Mouse (Mus musculus) heart, embryonic 12.5 days (tissue): Measurements from ENCODE around the gene Lmtk3. TPM values are rescaled to one million over a fixed set of nuclear protein-coding genes. Genes with fewer than 3 reads are reported as not detected.

Experiments used
- ATAC-seq: fragments of 200-750 bp; cut with Nextera tagmentation; 2 replicates; pipeline ENCODE4 v1.8.0; 2017; ENCODE audit warnings: moderate TSS enrichment, moderate library complexity; ENCODE audit not compliant: insufficient number of reproducible peaks, low FRiP score
- H3K27ac ChIP-seq: fragments of 300-500 bp; sonication (generic); 2 replicates; pipeline ENCODE4 v1.5.1; 2016; ENCODE audit warnings: mild to moderate bottlenecking, moderate library complexity; ENCODE audit not compliant: poor library complexity, severe bottlenecking
- H3K27me3 ChIP-seq: fragments of 300-500 bp; sonication (generic); replicated peaks from 2 replicates; pipeline ENCODE4 v1.6.1; 2016; ENCODE audit warnings: mild to moderate bottlenecking, moderate library complexity
- H3K36me3 ChIP-seq: fragments of 300-500 bp; sonication (generic); 2 replicates; pipeline ENCODE4 v1.6.1; 2016; ENCODE audit warnings: mild to moderate bottlenecking, moderate library complexity
- H3K4me1 ChIP-seq: fragments of 300-500 bp; sonication (generic); replicated peaks from 2 replicates; pipeline ENCODE4 v1.6.1; 2016; ENCODE audit warnings: mild to moderate bottlenecking
- H3K4me2 ChIP-seq: fragments of 300-500 bp; sonication (generic); 2 replicates; pipeline ENCODE4 v1.6.1; 2016; ENCODE audit warnings: mild to moderate bottlenecking, moderate library complexity
- H3K4me3 ChIP-seq: fragments of 300-500 bp; sonication (generic); 2 replicates; pipeline ENCODE4 v1.5.1; 2016; ENCODE audit warnings: mild to moderate bottlenecking
- H3K9ac ChIP-seq: fragments of 300-500 bp; sonication (generic); 2 replicates; pipeline ENCODE4 v1.6.1; 2016; ENCODE audit warnings: mild to moderate bottlenecking, moderate library complexity
- H3K9me3 ChIP-seq: fragments of 300-500 bp; sonication (generic); replicated peaks from 2 replicates; pipeline ENCODE4 v1.6.1; 2016; ENCODE audit warnings: mild to moderate bottlenecking, moderate library complexity
- WGBS: fragments of 180-500 bp; shearing (Covaris S2); methylation state at CpG from one replicate; pipeline ENCODE4 v1.1.7; 2016; 5-methylcytosine and 5-hydroxymethylcytosine counted together
- polyA plus RNA-seq: library from polyadenylated mRNA; unstranded; fragments of >200 nt; fragmentation: Nextera tagmentation; extraction: Ambion mirVana; gene quantifications from 2 replicates; pipeline ENCODE4 v1.2.1, GENCODE M21; 2016

The Lmtk3 gene
- polyA plus RNA-seq, 1 experiment from 2014 or later: 0.86 TPM

GRCm38 (mm10) chr7:45750162-45750561 lies 33.4 kb upstream of the Lmtk3 start:
- Histone ChIP-seq H3K36me3 (no peaks in the 10 kb centered on the region), H3K27ac (no peak overlapping the region), H3K4me2 (no peak overlapping the region), H3K4me3 (no peak overlapping the region), H3K27me3 (peaks cover 3% of the 10 kb centered on the region; the same call in 1 of the 2 replicates), H3K4me1 (peaks cover 17% of the 10 kb centered on the region), H3K9ac (no peak overlapping the region), H3K9me3 (peaks cover 3% of the 10 kb centered on the region)
- no peak for ATAC-seq
- 78% methylated on average over 9 of the region's 9 CpGs for WGBS

DNA sequence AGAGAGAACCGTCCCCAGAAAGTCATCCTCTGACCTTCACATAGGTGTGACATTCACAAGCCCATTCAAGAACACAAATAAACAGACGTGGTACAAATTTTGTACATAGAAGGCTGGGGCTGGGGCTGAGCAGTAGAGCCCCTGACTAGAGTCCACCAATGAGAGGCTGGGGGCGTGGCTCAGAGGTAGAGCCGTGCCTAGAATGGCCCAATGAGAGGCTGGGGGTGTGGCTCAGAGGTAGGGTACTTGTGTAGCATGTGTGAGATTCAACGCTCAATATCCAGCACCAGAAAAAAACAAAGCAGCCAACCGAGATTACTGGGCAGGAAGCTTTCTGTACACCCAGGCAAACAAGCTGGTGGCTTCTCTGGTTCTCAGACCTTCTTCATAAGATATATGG lies 27.8 kb upstream of the Lmtk3 start:
- H3K27ac ChIP-seq: no peak overlapping the region
- H3K4me3 ChIP-seq: no peak overlapping the region
- peaks cover 42% of the 10 kb centered on the region for H3K27me3 ChIP-seq
- no peak for ATAC-seq
- no peaks in the 10 kb centered on the region for H3K36me3 ChIP-seq
- no peak overlapping the region for H3K9ac ChIP-seq
- H3K9me3 ChIP-seq: no peaks in the 10 kb centered on the region
- WGBS: 51% methylated on average over 6 of the region's 6 CpGs
- 0 out of 2 replicates have a peak, but pooled peaks cover 3% of the 10 kb centered on the region for H3K4me1 ChIP-seq
- no peak overlapping the region for H3K4me2 ChIP-seq

DNA sequence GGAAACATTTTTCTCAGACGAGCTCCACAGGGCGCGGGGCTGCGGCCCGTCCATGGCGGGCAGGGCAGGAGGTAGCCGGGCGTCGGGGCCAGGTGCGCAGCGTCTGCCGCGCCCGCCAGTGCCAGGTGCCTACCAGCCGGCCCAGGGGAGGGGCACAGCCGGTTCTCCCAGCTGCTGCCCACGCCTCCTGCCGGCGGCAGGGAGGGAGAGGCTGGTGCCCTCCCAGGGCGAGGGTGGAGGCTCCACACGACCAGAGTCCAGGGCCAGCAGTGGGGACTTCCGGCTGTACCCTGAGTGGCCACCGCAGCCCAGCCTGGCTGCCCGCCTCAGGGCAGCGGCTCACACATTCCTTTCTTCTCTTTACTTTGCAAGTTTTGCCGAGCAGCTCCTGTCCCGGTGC lies 24.1 kb upstream of the Lmtk3 start:
- H3K4me2 ChIP-seq: peak overlapping the region; percentile 59
- H3K9ac ChIP-seq: peak overlapping the region; percentile 27; the same call in 1 of the 2 replicates
- 8% methylated on average over 18 of the region's 27 CpGs for WGBS
- H3K9me3 ChIP-seq: no peaks in the 10 kb centered on the region
- no peaks in the 10 kb centered on the region for H3K36me3 ChIP-seq
- peaks cover 44% of the 10 kb centered on the region for H3K27me3 ChIP-seq
- 0 out of 2 replicates have a peak, but pooled peaks cover 3% of the 10 kb centered on the region for H3K4me1 ChIP-seq
- peak overlapping the region; percentile 28 for H3K4me3 ChIP-seq
- 0 out of 2 replicates have a peak, but pooled peaks have one; percentile 33 for ATAC-seq
- no peak overlapping the region for H3K27ac ChIP-seq

DNA sequence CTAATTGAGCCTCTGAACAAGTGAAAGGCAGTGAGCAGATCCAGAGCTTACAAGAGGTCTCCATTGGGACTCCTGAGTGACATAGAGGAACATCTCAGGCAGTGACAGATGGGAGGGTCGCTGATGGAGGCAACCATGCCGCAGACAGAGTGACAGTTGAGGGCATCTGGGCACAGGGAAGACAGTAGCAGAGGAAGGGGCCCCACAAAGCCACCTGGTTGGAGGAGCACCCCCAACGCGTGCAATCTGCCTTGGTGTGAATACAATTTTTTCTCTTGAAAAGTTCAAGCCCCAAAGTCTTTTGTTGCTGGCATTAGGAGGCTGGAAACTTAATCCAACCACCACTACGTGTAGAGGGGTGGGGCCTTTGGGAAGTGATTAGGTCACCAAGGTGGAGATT lies 23.4 kb upstream of the Lmtk3 start:
- Histone ChIP-seq H3K27ac (no peak overlapping the region), H3K27me3 (peaks cover 44% of the 10 kb centered on the region), H3K9ac (no peak overlapping the region), H3K4me3 (no peak overlapping the region), H3K36me3 (no peaks in the 10 kb centered on the region), H3K4me2 (no peak overlapping the region), H3K4me1 (0 out of 2 replicates have a peak, but pooled peaks cover 3% of the 10 kb centered on the region), H3K9me3 (no peaks in the 10 kb centered on the region)
- no peak for ATAC-seq
- WGBS: 61% methylated on average over 5 of the region's 5 CpGs

DNA sequence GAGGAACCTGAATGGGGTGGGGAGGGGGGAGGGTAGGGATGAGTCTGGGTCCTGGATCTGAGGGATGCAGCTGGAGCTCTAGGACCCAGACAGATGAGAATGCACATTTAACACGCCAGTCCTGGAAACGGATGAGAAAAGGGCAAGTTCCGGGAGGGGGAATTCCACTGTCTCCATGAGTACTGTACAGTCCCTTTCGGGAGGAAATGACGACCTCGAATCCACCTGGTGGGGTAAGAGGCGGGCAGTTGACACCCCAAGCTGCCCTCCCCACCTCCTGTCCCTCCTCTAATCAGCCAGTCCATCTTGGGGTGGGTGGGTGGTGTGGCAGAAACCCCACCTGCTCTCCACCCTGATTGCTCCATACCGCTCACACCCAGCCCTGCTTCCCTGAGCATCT lies 17.5 kb upstream of the Lmtk3 start:
- Histone ChIP-seq H3K4me1 (no peaks in the 10 kb centered on the region), H3K4me3 (no peak overlapping the region), H3K36me3 (no peaks in the 10 kb centered on the region), H3K9ac (no peak overlapping the region), H3K9me3 (peaks cover 3% of the 10 kb centered on the region; the same call in 1 of the 2 replicates), H3K4me2 (no peak overlapping the region), H3K27ac (no peak overlapping the region), H3K27me3 (peaks cover 11% of the 10 kb centered on the region)
- peak; percentile 18; the same call in 1 of the 2 replicates for ATAC-seq
- 55% methylated on average over 8 of the region's 8 CpGs for WGBS

DNA sequence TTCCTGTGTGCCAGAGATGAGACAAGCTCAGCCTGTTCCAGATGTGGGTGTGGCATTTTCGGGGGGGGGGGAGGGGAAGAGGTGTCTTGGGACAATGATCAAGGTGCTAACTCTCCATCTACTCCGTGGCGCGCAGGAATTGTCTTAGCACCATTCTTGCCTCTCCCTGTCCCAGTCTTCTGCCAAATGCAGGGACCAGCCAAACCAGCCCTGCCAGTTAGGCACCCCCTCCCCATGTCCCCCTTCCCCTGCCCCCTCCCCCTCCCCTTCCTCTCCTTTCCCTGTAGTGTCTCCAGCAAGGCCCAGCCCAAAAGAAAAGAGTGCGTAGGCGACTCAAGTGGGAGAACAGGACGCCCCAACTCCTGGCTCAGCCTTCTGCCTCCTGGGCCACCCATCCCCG lies 16.8 kb upstream of the Lmtk3 start:
- H3K4me2 ChIP-seq: no peak overlapping the region
- H3K9ac ChIP-seq: no peak overlapping the region
- no peak for ATAC-seq
- H3K4me3 ChIP-seq: no peak overlapping the region
- 47% methylated on average over 8 of the region's 8 CpGs for WGBS
- no peak overlapping the region for H3K27ac ChIP-seq
- H3K4me1 ChIP-seq: no peaks in the 10 kb centered on the region
- peaks cover 11% of the 10 kb centered on the region; the same call in 1 of the 2 replicates for H3K27me3 ChIP-seq
- peaks cover 3% of the 10 kb centered on the region; the same call in 1 of the 2 replicates for H3K9me3 ChIP-seq
- H3K36me3 ChIP-seq: no peaks in the 10 kb centered on the region

- WGBS: 88% methylated on average over 6 of the region's 6 CpGs
- no peak overlapping the region for H3K9ac ChIP-seq
- H3K4me1 ChIP-seq: no peaks in the 10 kb centered on the region
- H3K9me3 ChIP-seq: peaks cover 3% of the 10 kb centered on the region; the same call in 1 of the 2 replicates
- no peaks in the 10 kb centered on the region for H3K36me3 ChIP-seq
- H3K4me3 ChIP-seq: no peak overlapping the region
- H3K27me3 ChIP-seq: peaks cover 12% of the 10 kb centered on the region; the same call in 1 of the 2 replicates
- ATAC-seq: no peak
- H3K4me2 ChIP-seq: no peak overlapping the region
- no peak overlapping the region for H3K27ac ChIP-seq
Observed at GRCm38 (mm10) chr7:45767500-45767899, 16.0 kb upstream of the Lmtk3 start.

GRCm38 (mm10) chr7:45770427-45771082 lies 13.0 kb upstream of the Lmtk3 start:
- no peak overlapping the region for H3K27ac ChIP-seq
- ATAC-seq: no peak
- no peak overlapping the region for H3K4me3 ChIP-seq
- 62% methylated on average over 8 of the region's 8 CpGs for WGBS
- no peak overlapping the region for H3K4me2 ChIP-seq
- no peak overlapping the region for H3K9ac ChIP-seq
- peaks cover 24% of the 10 kb centered on the region for H3K27me3 ChIP-seq
- no peaks in the 10 kb centered on the region for H3K36me3 ChIP-seq
- H3K4me1 ChIP-seq: no peaks in the 10 kb centered on the region
- H3K9me3 ChIP-seq: peaks cover 5% of the 10 kb centered on the region; the same call in 1 of the 2 replicates

- H3K36me3 ChIP-seq: no peaks in the 10 kb centered on the region
- 55% methylated on average over 4 of the region's 4 CpGs for WGBS
Observed at GRCm38 (mm10) chr7:45771101-45771500, 12.4 kb upstream of the Lmtk3 start.

GRCm38 (mm10) chr7:45775237-45775636 lies 8.3 kb upstream of the Lmtk3 start:
- ATAC-seq: no peak

More at GRCm38 (mm10) chr7:45771101-45771500, 12.4 kb upstream of the Lmtk3 start:
- Histone ChIP-seq H3K4me2 (no peak overlapping the region), H3K9ac (no peak overlapping the region), H3K9me3 (peaks cover 6% of the 10 kb centered on the region; the same call in 1 of the 2 replicates), H3K4me1 (no peaks in the 10 kb centered on the region), H3K27me3 (peaks cover 18% of the 10 kb centered on the region), H3K4me3 (no peak overlapping the region), H3K27ac (no peak overlapping the region)
- no peak for ATAC-seq

DNA sequence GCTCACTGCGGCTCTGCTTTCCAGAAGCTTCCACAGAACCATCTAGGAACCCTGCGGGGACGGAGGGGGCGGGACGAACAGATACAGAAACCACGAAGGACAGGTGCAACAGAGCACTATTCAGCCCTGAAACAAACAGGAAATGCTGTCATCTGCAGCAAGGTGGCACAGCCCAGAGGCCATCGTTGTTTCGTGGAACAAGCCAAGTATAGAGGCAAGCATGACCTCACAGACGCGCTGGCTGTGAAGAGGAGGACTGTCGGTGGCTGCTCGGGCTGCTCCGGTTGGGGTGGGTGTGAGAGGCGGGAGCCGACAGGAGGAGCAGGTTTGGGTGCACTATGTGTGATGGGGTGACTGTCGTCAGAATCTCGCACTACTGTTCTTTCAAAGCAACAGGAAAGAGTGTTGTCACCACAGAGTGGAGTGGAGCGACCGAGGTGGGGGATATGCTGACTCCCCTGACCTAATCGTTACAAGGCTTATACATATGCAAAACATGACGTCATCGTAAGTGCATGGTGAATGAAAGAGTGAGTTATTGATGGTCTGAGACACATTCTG lies 4.4 kb upstream of the Lmtk3 start:
- Histone ChIP-seq H3K9ac (0 out of 2 replicates have a peak overlapping the region, but pooled peaks have one; percentile 14), H3K9me3 (peaks cover 3% of the 10 kb centered on the region; the same call in 1 of the 2 replicates), H3K27me3 (peaks cover 51% of the 10 kb centered on the region), H3K36me3 (no peaks in the 10 kb centered on the region), H3K4me2 (peak overlapping the region; percentile 56), H3K4me1 (peaks cover 15% of the 10 kb centered on the region), H3K4me3 (peak overlapping the region; percentile 1; the same call in 1 of the 2 replicates), H3K27ac (no peak overlapping the region)
- WGBS: 20% methylated on average over 22 of the region's 22 CpGs
- no peak; the same call in 1 of the 2 replicates for ATAC-seq

More at GRCm38 (mm10) chr7:45775237-45775636, 8.3 kb upstream of the Lmtk3 start:
- H3K4me2 ChIP-seq: no peak overlapping the region
- no peak overlapping the region for H3K4me3 ChIP-seq
- H3K9me3 ChIP-seq: peaks cover 3% of the 10 kb centered on the region; the same call in 1 of the 2 replicates
- H3K27me3 ChIP-seq: peaks cover 40% of the 10 kb centered on the region
- 0 out of 2 replicates have a peak, but pooled peaks cover 11% of the 10 kb centered on the region for H3K4me1 ChIP-seq
- no peaks in the 10 kb centered on the region for H3K36me3 ChIP-seq
- H3K27ac ChIP-seq: no peak overlapping the region
- no peak overlapping the region for H3K9ac ChIP-seq
- 64% methylated on average over 7 of the region's 7 CpGs for WGBS
